Mouse (Mus musculus): ENCODE data around the gene Cenpo.

DNA sequence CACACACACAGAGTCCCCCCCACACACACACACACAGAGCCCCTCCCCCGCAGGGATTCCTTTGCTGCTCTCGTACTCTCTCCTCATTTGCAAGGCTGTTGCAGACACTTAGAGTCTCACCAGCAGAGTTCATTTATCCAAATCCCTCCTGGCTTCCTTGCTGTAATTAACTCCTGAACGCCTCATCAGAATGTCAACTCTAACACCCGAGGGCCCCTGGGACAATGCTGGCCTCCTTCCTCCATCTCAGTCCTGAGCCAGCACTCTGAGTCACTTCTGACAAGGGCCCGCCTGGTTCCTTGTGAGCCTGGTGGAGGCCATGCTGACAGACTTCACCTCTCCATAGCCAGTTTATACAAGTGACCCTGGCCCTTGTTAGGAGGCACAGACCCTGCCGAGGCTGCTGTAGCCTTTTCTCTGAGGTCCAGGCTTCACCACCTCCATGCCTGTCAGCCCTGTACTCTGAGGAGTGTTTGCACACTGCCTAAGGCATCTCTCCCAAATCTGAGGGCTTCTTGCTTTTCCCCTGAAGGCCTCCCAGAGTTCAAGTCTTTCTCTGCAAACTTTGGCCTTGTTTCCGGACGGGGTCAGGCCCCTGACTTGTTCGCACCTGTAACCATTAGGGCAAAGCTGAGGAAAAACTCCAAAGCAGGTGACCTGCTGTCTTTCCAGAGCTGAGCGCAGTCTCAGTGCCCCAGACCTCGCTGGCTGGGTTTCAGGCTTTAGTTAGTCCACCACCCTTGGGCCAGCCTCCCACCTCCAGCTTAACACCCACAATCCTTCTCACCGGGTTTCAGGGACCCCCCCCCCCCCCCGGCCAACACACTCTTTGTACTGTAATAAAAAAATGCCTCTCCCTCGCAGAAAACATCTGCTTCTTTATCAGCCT lies 45.7 kb downstream of the Cenpo start:
- no peak for TF ChIP-seq CTCF (IDR thresholded peaks at IDR 0.05; ENCODE audit: control insufficient read depth, insufficient read depth, low read length)
- no peak for TF ChIP-seq POLR2A (IDR thresholded peaks at IDR 0.05; ENCODE audit: borderline replicate concordance, control insufficient read depth, low read depth, low read length)
